Mouse (Mus musculus): ENCODE results near the gene Tmem201.

DNA sequence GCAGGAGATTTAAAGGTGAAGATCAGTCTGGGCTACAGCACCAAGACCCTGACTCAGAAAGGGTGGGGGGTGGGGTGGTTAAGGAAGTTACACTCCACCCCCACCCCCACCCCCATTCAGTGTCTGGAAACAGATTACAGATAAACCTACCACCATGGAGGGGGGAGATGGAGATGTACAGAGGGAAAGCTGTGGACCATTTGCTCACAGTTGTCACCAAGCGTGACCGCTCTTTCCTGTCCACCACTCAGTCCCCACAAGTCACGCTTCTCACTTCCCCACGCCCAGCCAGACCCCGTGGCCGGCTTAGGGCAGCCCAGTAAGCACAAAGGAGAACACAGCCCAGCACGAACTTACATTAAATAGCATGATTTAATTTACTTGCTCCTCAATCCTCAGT, 6.3 kb upstream of the Tmem201 start:
- no peak for TF ChIP-seq CTCF (IDR thresholded peaks at IDR 0.05; ENCODE audit: insufficient read depth, low read length)
- TF ChIP-seq POLR2A (IDR thresholded peaks at IDR 0.05; ENCODE audit: borderline replicate concordance, extremely low read depth, low read depth, low read length), result no peak

Measured in lung, adult 2 months (tissue).